In genomic region chr15:25752597-25752996, GRCm38 (mm10) we compare ENCODE assay signal across 12 mouse cellular contexts.
DNase-seq lines count a peak whose midpoint lies in the region; ATAC-seq lines count a peak whose summit lies in the region.
"Had no signal": no experiment of that assay in that cellular context is flagged by ENCODE, and none has a peak within 500 bp of the region (broad histone marks: within the 10 kb centered on the region; RNA-seq: fewer than 3 reads in every experiment).

No protein-coding gene starts in this region.

- intact Hi-C loops in heart, postnatal 25 days (cut with DNase I) = no loop called here

- ATAC-seq in midbrain, embryonic 15.5 days (replicated peaks) = peak; percentile 62
- no peak for ATAC-seq in activated CD4-positive, CD25-positive, alpha-beta regulatory T cell, adult 4 months

- WGBS in hindbrain, embryonic 10.5 days = 35% methylated on average over 1 of the region's 1 CpGs
- 10% methylated on average over 1 of the region's 1 CpGs for WGBS in midbrain, embryonic 15.5 days

- peaks cover 63% of the 10 kb centered on the region for H3K4me1 ChIP-seq in hindbrain, embryonic 10.5 days (replicated peaks)
- peaks cover 26% of the 10 kb centered on the region for H3K4me1 ChIP-seq in midbrain, embryonic 15.5 days

- peaks cover 25% of the 10 kb centered on the region for H3K36me3 ChIP-seq in hindbrain, embryonic 10.5 days
- H3K36me3 ChIP-seq in midbrain, embryonic 15.5 days (replicated peaks) = no peaks in the 10 kb centered on the region

- peak; percentile 75 for DNase-seq in R1 (ENCODE audit: low read depth, low spot score)
- DNase-seq in embryo, embryonic 11 days = peak; percentile 61
- DNase-seq in hindbrain, embryonic 10.5 days (ENCODE audit: low spot score) = no peak
- no peak for DNase-seq in urinary bladder, postnatal 25 days (ENCODE audit: low spot score)
- DNase-seq in heart, postnatal 25 days (ENCODE audit: low spot score) = no peak
- DNase-seq: adrenal gland, postnatal 36 days; cerebellum, adult 8-10 months; heart, postnatal 36 days; kidney, postnatal 10 days; thymus, adult 2 months had no signal

- H3K9ac ChIP-seq in midbrain, embryonic 15.5 days = no peak overlapping the region

- H3K4me2 ChIP-seq in midbrain, embryonic 15.5 days = peak overlapping the region; percentile 40

- no peaks in the 10 kb centered on the region for H3K27me3 ChIP-seq in hindbrain, embryonic 10.5 days (ENCODE audit: insufficient read depth, poor library complexity, severe bottlenecking)
- H3K27me3 ChIP-seq in midbrain, embryonic 15.5 days (replicated peaks) = no peaks in the 10 kb centered on the region

- H3K9me3 ChIP-seq in hindbrain, embryonic 10.5 days = no peaks in the 10 kb centered on the region
- no peaks in the 10 kb centered on the region for H3K9me3 ChIP-seq in midbrain, embryonic 15.5 days

- peak overlapping the region; percentile 51 for H3K4me3 ChIP-seq in hindbrain, embryonic 10.5 days
- H3K4me3 ChIP-seq in midbrain, embryonic 15.5 days = peak overlapping the region; percentile 24; the same call in 1 of the 2 replicates

- peak overlapping the region; percentile 89 for H3K27ac ChIP-seq in hindbrain, embryonic 10.5 days
- H3K27ac ChIP-seq in midbrain, embryonic 15.5 days = peak overlapping the region; percentile 75

Comparison
In these comparisons a context has a peak if more than half of its experiments do, and no peak if none do; other contexts are left out.
1. DNase-seq: peak in R1 (single experiment) and embryo, embryonic 11 days (single experiment); none in hindbrain, embryonic 10.5 days (single experiment), urinary bladder, postnatal 25 days (single experiment) and heart, postnatal 25 days (single experiment).